Mouse (Mus musculus) T-cell, adult 2 months (primary cell): ENCODE results near the gene Tmem233.

Experiments
- DNase-seq: peaks from one replicate; pipeline ENCODE4 v3.0.0; 2022; ENCODE audit warnings: low spot score

Tmem233 gene

DNA sequence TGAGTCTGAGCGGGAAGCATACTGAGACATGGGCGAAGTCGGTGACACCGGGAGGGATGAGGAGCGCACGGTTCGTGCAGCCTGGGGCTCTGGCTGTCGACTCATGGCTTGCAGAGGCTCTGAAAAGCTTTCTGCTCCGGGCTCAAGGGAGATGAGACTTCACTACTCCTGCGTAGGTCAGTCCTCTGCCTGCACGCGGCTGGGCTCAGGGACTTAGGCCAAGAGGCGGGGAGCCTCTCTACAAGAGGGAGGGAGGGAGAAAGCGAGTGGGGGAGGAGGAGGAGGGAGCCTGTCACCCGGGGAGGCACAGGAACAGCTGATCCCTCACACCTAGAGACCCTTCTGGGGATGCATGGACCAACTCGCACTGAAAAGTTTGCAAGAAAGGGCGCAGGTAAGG, at the start of gene Tmem233:
Gene Tmem233 (minus strand): TSS at position 164 of the 400 bp plus-strand sequence.
- no peak for DNase-seq

- DNase-seq = peak; percentile 58
These were observed 40.3 kb upstream of the Tmem233 start for GRCm38 (mm10) chr5:116123344-116123743.

GRCm38 (mm10) chr5:116116567-116116966, 33.5 kb upstream of the Tmem233 start:
- DNase-seq = peak; percentile 64

DNA sequence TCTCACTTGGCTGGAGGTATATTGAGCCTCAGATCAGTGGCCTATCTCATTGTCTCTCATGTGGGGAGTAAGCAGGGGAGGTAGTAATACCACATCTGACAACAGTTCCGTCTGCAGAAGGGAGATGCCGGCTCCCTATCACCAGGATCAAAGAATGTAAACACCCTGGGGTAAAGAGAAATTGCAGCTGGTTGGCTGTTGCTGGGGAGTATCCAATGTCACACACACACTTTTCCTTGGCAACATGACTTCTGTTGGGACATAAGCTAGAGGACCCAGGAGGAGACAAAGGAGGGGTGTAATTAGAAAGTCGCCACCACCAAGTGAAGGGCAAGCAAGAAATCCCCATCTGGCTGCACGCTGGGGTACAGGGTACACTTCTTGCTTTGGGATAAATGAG, 33.1 kb upstream of the Tmem233 start:
- DNase-seq = no peak

- no peak for DNase-seq
These were observed 32.2 kb upstream of the Tmem233 start for GRCm38 (mm10) chr5:116115071-116115834.

DNA sequence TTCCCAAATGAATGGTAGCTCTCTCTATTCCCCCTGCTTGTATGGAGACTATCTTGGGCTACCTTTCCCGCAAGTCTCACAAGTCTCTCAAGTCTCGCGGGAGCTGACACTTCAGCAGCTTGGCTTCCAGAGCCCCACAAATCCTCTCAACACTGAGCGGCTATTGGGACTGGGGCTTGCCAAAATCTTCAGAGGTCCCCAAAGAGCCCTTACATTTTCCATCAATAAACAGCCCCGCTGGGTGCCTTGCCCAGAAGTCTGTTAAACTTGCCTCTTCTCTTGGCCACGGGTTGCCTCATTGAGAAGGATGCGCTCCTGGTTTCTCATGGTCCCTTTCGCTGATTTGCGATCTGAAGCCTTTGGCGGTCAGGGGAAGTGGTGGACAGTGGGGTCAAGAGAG, 25.6 kb upstream of the Tmem233 start:
- DNase-seq = no peak

DNA sequence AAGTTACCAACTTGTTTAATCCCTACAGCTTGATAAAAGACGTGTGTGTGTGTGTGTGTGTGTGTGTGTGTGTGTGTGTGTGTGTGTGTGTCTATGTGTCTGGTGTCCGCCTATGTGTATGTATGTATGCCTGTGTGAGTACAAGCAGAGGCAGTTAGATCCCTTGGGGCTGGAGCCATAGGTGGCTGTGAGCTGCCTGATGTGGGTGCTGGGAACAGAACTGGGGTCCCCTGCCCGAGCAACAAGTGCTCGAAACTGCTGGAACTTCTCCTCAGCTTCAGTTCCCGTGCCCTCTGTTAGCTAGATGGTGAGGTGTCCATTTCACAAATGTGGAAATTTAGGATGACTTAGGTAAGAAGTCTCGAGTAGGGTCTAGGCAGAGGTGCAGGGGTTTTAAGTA, 1.2 kb upstream of the Tmem233 start:
- DNase-seq = no peak

DNA sequence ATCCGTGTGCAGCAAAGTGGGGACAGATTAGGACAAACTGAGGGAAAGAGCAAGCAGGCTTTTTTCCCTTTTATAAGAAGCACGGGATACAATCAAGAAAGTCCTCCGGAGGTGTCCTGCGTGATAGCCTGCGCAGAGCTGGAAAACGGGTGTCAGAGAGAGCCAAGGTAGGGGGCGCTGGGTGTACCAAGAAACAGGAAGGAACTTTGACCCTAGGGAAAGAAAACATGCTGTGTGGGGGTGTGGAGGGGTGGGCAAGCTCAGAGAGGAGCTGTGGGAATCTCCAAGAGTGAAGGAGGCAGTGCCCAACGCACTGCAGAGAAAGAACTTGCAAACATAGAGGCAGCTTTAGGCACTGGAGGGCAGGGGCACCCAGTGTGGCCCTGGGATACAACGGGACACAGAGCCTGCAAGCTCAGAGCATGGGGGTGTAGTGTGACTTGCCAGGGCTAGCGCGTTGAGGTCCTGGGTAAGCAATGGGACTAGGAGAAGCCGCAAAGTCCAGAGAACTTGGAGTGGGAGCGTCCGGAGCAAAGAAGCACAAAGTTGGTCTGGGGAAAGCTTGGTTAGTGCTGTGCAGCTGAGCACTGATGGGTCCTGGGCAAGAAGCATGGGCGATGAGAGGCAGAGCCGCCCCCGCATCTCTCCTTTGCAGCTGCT, 673 bp downstream of the Tmem233 start:
- no peak for DNase-seq

- DNase-seq = no peak
These were observed 1.4 kb downstream of the Tmem233 start for GRCm38 (mm10) chr5:116081616-116082015.

- DNase-seq = no peak
These were observed 2.3 kb downstream of the Tmem233 start for GRCm38 (mm10) chr5:116080736-116081135.

DNA sequence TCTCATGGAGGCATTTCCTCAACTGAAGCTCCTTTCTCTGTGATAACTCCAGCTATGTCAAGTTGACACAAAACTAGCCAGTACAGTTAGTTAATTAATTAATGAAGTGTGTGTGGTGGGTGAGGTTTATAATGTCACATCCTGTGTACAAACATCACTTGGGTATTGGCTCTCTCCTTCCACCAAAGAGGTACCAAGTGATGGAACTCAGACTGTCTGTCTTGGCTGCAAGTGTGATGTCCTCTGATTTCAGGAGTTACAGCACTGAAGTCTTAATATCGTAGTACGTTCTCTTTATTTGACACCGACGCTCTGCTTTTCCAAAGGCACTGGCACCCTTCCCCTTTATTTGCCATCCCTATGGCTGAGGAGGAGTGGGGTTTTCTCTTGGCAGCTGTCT, 13.4 kb downstream of the Tmem233 start:
- DNase-seq = no peak

DNA sequence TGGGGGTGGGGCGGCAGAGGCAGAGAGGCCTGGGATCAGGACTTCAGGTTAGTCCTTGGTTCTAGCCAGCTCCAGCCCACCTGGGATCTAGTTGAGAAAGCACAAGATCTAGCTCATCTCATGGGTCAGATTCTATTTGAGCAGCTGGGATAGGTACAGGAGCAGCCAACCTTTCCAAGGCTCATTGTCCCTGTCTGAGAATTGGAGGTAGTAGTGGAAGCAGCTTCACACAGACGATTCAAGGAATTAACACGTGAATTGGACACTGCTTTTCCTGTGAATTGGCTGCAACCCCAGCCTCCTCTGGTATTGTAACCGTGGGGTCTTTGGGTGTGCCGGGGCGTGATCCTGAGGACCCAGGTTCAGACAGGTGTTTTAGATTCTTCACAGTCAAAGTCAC, 30.2 kb downstream of the Tmem233 start:
- DNase-seq = no peak

- DNase-seq = no peak
These were observed 30.9 kb downstream of the Tmem233 start for GRCm38 (mm10) chr5:116052171-116052570.

DNA sequence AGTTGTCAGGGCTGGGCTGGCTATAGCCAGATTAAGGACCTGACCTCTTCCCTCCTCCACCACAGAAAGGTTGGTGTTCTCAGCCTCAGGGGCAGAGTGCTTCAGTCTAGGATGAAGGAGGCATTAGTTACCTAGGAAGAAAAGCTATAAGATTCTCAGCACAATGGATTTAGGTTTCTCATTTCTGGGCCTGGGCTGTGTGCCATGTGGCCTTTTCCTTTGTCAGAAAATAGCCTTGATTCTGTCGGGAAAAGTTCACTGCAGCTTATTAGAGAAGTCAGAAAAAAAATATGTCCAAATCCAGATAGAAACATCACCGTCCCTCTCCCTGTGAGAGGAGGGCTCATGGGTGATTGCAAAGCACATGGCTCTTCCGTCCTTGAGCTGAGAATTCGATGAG, 33.2 kb downstream of the Tmem233 start:
- no peak for DNase-seq

DNA sequence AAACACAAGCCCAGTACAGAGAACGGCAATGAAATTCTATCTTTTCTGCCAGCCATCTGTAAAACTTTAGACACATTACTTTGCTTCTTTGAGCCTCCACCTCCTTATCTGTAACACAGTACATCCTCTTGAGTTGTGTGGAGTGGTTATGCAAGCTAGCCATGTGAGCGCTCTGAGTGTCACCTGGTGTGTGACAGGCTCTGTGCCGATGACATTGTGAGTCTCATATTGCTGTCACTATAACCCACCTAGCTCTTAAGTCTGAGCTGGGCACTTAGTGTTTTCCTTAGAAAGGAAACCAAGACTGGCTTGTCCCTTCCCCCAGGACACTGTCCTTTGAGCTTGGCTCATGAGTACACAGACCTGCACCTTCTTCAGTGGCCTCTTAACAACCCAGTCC, 34.7 kb downstream of the Tmem233 start:
- no peak for DNase-seq

GRCm38 (mm10) chr5:116046246-116046645, 36.8 kb downstream of the Tmem233 start:
- no peak for DNase-seq

DNA sequence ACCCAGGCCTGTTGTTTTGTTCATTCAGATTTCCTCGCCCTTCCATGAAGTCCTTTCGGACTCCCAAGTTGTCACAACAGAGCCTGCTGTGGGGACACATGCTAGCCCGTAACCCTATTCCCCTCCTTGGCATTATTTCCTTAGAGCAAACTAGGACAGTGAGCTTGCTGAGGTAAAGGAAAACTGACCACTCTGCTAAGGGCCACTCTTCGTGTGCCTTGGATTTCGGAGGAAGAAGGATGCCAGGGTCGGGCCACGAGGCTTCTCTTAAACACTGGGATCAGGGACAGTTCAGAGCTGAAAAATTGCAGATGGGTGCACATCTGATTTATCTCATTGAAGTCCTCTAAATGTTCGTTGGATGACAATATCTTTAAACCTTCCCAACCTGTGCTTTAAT, 37.5 kb downstream of the Tmem233 start:
- DNase-seq = no peak

DNA sequence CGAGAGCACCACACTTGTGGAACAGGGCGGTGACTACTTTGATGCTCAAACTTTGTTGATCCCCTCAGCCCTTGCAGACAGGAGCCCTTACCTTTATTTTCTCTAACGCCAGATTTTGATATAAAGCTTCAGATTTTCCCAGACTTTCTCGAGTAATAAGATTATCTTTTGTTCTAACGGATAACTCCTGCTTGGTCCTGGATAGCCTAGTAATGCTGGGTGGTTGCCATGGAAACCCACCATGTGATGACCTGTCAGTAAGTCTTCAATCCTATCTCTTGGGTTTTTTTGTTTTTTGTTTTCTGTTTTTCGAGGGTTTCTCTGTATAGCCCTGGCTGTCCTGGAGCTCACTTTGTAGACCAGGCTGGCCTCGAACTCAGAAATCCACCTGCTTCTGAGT, 40.8 kb downstream of the Tmem233 start:
- DNase-seq = no peak

DNA sequence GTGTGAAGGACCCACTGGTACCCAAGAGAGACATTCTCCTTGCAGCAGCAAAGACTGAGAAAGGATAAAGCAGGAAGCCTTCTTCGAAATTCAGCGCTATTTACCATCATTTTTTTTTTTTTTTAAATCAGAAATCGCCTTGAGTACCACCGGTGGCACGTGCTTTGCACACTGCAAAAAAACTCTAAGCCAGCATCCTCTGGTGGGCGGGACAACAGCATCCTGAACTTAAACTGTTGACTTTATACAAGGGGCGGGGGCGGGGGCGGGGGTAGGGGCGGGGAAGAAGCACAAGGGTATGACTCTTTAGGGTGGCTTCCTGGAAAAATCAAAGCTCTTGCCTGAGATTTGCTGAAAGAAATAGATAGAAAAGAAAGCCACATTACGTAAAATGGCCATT, 43.3 kb downstream of the Tmem233 start:
- no peak for DNase-seq

- no peak for DNase-seq
These were observed 45.3 kb downstream of the Tmem233 start for GRCm38 (mm10) chr5:116037731-116038130.

DNA sequence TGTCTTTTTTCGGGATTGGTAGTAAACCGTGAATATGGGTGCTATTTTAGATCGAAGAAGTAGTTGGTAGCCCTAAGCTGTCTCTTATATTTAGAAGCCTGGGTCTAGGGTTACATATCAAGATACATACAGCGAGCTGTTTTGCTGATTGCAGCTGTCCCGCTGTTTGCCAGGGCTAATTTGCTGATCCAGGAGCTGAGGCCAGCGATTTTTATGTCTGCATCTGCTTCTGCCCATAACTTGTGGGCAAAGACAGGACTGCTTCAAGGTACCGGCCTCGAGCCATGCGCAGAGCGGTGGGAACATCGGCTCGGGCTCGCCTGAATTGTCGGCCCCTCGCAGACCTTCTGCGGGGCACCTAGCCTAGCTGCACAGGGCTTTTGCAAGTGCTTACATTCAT, 46.6 kb downstream of the Tmem233 start:
- no peak for DNase-seq

GRCm38 (mm10) chr5:116031190-116031577, 51.9 kb downstream of the Tmem233 start:
- peak; percentile 73 for DNase-seq

GRCm38 (mm10) chr5:116030566-116031189, 52.4 kb downstream of the Tmem233 start:
- DNase-seq = no peak
